Mouse (Mus musculus): ENCODE measurements around the gene Raet1d.
"Not testable (repeated sequence)": the region's sequence is repeated elsewhere in the genome, so short reads cannot be mapped to it uniquely, and the experiment has no call there.

Raet1d gene

GRCm38 (mm10) chr10:22360252-22360651 is at the start of gene Raet1d:
Raet1d (plus strand) TSS chr10:22360552.
- not testable (repeated sequence) for DNase-seq (ENCODE audit: low read depth, low spot score)

GRCm38 (mm10) chr10:22322858-22323257 is 37.5 kb upstream of the Raet1d start:
- DNase-seq (ENCODE audit: low read depth, low spot score) = no peak

DNA sequence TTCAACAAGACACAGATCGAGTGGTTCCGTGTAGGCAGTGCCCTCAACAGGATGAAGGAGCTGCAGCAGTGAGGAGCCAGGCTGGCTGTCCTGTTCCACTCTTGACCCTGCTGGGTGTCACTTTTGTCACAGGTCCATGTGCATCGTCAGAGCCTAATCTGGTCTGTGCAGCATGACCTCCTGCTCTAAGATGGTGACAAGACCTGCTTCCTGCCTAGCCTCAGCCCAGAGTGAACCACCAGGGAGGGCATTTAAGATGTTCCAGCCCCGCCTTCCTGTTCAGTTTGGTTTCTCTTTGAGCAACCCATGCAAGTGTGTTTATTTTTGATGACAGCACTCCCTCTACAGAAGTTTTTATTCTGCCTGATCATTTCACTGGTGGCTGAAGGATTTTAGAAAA is 14.6 kb upstream of the Raet1d start:
- DNase-seq (ENCODE audit: low read depth, low spot score) = peak; percentile 70

DNA sequence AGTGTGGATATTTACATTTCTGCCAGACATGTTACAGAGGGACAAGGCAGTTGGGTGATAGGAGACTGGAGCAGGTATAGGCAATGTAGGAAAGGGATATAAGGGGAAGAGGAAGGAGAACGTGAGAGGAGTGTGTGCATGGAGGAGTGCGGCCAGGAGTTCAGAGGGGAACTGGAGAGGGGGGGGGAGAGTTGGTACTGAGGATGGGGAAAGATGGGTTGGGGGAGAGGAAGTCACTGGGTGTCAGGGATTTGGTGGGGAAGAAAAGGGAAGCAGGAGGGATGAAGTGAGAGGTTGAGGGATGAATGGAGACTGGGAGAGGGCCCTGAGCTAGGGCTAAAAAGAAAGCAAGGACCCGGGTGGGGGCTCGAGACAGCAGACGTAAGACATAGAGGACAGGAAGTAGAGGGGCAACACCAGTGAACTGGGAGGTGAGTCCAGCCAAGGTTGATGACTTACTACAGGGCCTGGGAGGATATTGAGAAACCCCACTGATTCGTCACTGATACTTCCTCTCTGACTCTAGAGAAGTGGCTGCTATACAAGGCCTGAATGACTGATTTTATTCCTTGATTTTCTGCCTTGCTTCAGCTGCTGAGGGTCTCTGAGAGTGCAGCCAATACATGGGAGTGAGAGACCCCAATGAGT is 6.7 kb upstream of the Raet1d start:
- DNase-seq (ENCODE audit: low read depth, low spot score) = not testable (repeated sequence)

DNA sequence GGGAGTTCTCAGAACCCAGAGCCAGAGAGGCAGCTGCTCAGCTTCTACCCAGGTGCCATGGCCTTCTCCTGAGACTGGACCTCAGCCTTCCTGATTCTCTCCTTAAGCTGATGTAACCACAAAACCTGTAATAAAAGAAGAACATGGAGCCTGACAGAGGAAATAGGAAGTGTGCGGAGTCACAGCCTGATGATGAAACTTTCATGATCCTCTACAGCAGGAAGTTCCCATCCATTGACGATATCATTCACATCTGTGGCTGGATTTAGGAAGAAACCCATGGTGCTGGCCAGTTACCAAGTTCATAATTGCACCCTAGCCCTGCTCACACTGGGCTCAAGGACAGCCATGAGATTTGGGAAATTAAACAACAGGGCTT is 6.2 kb upstream of the Raet1d start:
- DNase-seq (ENCODE audit: low read depth, low spot score) = not testable (repeated sequence)

DNA sequence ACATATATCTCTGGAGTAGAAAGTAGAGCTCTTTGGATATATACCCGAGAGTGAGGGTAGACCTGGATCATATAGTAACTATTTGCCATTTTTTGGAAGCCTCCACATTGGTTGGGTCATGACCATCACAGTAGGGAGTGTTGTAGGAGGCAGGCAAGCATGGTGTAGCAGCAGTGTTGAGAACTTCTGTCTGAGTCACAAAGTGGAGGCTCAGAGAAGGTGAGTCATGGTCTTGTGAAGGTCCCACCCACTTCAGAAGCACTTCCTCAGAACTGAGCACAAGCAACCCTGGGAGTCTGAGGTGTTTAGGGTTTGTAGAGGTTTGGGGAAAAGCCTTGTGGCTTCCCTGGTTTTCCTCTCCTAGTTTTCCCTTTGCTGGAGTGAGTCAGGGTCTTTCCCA is 3.0 kb upstream of the Raet1d start:
- not testable (repeated sequence) for DNase-seq (ENCODE audit: low read depth, low spot score)

GRCm38 (mm10) chr10:22360957-22361356 is 605 bp downstream of the Raet1d start:
- not testable (repeated sequence) for DNase-seq (ENCODE audit: low read depth, low spot score)

- DNase-seq (ENCODE audit: low read depth, low spot score) = not testable (repeated sequence)
These were observed 1.3 kb downstream of the Raet1d start for GRCm38 (mm10) chr10:22361415-22362352.

DNA sequence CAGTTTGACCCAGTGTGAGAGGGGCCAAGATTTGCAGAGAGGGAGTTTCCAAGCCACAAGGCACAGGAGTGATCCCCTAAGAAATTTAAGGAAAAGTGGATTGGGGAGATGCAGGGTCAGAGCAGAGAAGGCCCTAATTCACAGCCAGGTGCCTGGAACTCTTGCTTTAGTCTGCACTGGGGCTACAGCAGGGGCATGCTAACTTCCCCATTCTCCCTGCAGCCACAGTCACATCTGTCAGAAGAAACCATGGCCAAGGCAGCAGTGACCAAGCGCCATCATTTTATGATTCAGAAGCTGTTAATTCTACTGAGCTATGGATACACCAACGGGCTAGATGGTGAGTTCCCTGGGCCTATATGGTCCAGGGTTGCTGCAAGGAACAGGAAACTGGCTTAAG is 2.1 kb downstream of the Raet1d start:
- DNase-seq (ENCODE audit: low read depth, low spot score) = not testable (repeated sequence)

DNA sequence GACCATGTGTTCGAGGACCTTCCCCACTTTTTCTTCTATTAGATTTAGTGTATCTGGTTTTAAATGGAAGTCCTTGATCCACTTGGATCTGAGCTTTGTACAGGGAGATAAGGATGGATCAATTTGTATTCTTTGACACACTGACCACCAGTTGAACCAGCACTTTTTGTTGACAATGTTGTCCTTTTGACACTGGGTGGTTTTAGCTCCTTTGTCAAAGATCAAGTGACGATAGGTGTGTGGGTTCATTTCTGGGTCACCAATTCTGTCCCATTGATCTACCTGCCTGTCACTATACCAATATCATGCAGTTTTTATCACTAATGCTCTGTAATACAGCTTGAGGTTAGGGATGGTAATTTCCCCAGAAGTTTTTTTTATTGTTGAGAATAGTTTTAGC is 4.6 kb downstream of the Raet1d start:
- not testable (repeated sequence) for DNase-seq (ENCODE audit: low read depth, low spot score)

DNA sequence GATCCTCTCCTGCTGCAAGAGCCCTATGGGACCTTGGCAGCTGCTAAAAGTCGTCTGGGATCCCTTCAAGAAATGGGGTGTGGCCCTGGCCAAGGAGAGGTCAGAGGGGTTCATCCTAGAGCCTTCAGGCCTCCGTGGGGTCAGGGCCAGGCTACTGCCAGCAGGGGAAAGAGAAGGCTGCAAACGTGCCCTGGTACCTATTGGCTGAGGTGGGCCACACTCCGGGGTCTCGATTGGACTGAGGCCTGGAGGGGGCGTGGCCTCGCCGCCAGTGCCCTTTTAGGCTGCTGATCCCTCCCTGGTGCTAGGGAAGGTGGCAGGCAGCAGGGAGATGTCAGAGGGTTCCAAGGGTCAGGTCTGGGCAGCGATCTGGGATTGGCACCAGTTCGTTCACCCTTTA is 20.9 kb downstream of the Raet1d start:
- peak; percentile 5 for DNase-seq (ENCODE audit: low read depth, low spot score)

DNA sequence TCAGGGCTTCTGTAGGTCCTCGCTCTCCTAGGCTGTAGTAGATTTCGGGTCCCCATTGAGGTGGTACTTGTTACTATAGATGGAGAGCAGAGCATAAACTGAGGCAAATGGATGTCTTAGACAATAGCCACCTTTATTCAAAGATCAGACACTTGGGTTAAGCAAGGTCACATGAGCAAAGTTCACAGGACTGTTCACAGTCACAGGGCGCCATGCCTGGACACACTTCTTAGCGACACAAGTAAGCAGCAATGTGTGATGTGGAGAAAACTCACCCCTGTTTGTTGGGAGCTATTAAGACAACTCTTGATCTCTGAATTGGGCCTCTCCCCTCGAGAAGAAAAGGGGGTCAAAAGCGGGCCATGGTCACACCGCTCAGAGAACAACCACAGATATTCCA is 29.8 kb downstream of the Raet1d start:
- not testable (repeated sequence) for DNase-seq (ENCODE audit: low read depth, low spot score)

- peak; percentile 11 for DNase-seq (ENCODE audit: low read depth, low spot score)
These were observed 31.3 kb downstream of the Raet1d start for GRCm38 (mm10) chr10:22391616-22392015.

- DNase-seq (ENCODE audit: low read depth, low spot score) = not testable (repeated sequence)
These were observed 32.9 kb downstream of the Raet1d start for GRCm38 (mm10) chr10:22393028-22393824.

- not testable (repeated sequence) for DNase-seq (ENCODE audit: low read depth, low spot score)
These were observed 36.3 kb downstream of the Raet1d start for GRCm38 (mm10) chr10:22396680-22397079.

GRCm38 (mm10) chr10:22402225-22402917 is 42.0 kb downstream of the Raet1d start:
- DNase-seq (ENCODE audit: low read depth, low spot score) = peak; percentile 59

GRCm38 (mm10) chr10:22413702-22414494 is 53.5 kb downstream of the Raet1d start:
- peak; percentile 11 for DNase-seq (ENCODE audit: low read depth, low spot score)
